Mouse (Mus musculus): ENCODE results near the gene Fpr1.
"Not testable (repeated sequence)": the region's sequence is repeated elsewhere in the genome, so short reads cannot be mapped to it uniquely, and the experiment has no call there.

Fpr1 gene

DNA sequence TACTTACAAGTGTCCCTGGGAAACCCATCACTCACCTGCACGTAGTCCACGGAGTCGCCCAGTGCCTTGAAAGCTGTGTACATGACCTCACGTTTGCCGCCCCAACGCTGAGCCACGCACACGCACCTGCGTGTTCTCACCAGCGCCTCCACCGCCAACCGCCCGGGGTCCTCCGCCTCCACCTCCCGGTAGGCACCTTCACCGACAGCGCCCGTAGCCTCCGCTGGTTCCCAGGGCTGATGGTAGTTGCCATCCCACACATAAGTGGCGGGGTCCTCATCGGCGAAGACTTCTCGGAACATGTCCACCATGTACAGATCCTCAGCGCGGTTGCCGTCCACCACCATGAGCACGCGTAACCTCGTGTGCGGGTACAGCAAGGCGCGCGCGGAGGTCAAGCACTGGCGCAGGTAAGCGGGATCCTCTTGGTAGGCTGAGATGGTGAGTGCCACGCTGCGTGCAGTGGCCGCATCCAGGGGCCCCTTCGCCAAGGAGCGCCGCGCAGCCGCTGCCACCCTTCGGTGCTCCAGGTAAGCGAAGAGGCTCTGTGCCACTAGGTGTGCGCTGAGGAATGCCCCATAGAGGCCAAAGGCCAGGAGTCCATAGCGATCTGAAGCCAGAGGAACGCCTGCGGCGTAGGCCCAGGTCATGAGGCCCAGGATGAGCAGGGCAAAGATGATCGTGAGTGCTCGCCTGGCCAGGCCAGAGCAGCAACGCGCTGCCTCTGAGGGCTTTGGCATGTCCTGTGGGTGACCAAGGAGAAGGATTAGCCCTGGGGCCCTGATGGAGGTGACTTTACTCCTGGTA lies 33.6 kb downstream of the Fpr1 start:
- no peak for DNase-seq (ENCODE audit: low read depth, low spot score)

DNA sequence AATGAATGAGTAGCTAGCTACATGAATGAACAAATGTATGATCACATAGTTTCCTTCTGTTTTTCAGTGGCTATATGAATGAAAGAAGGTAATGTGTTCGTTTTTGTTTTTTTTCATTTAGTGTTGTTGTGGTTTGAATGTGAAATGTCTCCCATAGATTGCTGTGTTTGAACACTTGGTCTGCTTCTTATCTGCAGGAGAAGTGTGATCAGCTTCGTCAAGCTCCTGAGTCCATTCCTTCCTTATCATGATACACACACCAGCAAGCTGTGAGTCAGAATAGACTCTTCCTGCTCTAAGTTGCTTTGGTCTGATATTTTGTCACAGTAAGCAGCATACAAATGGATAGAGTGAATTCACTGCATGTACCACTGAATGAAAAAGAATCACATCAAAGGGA lies 34.8 kb downstream of the Fpr1 start:
- no peak for DNase-seq (ENCODE audit: low read depth, low spot score)

DNA sequence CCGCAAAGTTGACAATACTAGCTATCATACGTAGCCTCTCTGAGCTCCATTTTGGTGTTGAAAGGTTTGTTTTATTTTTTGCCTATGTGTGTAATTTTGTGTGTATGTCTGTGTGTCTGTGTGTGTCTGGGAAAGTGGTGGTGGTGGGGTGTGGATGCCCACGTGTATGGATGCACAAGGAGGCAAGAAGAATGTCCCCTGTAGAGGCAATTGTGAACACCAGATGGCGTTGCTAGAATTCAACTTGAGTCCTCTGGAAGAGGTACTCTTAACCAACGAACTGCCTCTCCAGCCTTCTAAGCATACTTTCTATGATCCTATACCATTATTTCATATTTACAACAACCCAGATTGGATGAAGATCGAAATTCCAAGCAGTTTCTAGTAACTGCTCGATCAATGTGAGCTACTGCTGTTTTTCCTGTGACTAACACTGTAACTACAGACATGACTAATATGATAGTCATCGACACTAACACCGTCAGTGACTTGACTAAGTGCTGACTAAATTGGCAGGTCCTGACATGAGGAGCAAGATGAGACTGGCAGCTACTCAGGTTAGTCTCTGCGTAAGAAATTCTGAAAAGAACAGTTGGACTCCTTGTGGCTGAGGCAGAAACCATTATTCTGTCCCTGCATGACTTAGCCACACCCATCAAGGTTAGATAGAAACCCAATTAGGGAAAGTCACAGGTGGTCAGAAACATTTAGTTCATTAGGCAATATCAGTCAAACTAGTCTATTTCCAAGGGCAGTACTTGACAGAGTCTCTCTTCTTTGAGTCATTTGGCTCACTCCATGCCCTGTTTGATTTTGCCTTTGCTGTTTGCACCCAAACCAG lies 38.3 kb downstream of the Fpr1 start:
- no peak for DNase-seq (ENCODE audit: low read depth, low spot score)

DNA sequence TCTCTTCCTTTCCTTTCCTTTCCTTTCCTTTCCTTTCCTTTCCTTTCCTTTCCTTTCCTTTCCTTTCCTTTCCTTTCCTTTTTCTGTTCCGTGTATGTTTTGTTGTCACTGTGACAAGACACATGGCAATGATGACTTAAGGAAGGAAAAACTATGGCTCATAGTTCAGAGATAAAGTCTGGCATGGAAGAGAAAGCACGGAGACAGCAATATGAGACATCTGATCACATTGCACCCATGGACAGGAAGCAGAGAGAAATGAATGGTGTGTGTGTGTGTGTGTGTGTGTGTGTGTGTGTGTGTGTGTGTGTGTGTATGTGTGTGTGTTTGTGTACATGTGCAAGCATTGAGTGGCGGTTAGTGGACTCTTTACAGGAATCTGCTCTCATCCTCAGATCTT lies 39.1 kb downstream of the Fpr1 start:
- not testable (repeated sequence) for DNase-seq (ENCODE audit: low read depth, low spot score)

DNA sequence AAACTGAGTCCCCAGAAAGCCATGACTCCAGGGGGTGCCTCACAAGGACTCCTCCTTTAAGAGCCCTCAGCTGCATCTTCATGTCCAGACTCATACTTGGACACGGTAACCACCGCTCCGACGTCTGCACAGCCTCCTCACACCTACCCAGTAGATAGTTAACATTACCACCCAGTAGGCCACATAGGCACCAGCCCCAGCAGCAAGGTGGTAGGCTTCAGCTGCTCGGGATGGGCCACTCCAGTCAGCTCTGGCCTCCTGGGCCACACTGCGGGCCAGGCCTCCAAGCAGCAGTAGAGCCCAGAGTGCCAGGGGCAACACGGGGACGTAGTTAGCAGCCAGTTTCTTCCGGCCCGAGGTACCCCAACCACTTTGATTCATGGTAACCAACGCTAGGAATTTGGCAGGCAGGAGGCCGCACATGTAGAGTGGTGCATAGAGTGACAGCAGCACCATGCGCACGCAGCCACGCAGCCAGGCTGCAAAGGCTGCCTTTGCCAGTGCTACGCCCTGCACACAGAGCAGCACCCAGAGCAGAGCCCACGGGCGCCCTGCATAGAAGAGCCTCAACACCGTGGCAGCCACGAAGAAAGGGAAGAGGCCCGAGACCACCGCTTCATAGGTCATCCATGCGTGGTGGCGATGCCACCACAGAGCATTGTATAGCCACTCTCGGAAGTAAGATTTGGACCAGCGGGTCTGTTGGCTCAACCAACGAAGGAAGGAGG lies 40.0 kb downstream of the Fpr1 start:
- DNase-seq (ENCODE audit: low read depth, low spot score) = no peak

DNA sequence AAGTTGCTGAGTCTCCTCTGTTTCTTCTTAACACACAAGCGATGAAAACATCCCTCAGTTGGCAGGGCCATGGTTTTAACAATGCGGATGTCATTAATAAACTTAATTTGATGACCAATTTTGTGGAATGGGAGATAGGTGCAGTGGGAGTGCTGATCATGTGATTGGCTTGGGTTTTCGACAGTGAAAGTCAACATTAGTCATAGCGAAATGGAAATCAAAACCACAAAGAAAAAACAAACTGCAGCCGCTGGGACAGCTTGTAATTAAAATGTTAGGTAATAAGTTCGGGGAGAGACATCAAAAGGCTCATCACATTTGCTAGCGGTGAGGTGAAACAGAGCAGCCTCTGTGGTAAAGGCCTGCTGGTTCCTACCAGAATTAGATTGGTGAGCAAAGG lies 42.9 kb downstream of the Fpr1 start:
- no peak for DNase-seq (ENCODE audit: low read depth, low spot score)

DNA sequence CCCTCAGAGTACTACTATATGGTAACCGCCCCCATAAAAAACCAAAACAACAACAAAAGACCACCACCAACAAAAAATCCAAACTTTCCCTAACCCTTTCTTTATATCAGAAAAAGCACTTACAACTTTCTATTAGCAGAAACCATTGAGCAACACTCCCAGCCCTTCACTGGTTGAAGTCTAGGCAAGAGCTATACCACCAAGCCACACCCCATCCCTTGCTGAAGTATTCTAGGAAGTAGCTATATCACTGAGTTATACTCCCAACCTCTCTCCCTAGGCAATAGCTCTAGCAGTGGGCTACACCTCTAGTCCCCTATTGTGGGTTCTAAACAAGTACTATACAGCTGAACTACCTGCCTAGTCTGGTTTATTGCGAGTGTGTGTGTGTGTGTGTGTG lies 44.5 kb downstream of the Fpr1 start:
- DNase-seq (ENCODE audit: low read depth, low spot score) = no peak

DNA sequence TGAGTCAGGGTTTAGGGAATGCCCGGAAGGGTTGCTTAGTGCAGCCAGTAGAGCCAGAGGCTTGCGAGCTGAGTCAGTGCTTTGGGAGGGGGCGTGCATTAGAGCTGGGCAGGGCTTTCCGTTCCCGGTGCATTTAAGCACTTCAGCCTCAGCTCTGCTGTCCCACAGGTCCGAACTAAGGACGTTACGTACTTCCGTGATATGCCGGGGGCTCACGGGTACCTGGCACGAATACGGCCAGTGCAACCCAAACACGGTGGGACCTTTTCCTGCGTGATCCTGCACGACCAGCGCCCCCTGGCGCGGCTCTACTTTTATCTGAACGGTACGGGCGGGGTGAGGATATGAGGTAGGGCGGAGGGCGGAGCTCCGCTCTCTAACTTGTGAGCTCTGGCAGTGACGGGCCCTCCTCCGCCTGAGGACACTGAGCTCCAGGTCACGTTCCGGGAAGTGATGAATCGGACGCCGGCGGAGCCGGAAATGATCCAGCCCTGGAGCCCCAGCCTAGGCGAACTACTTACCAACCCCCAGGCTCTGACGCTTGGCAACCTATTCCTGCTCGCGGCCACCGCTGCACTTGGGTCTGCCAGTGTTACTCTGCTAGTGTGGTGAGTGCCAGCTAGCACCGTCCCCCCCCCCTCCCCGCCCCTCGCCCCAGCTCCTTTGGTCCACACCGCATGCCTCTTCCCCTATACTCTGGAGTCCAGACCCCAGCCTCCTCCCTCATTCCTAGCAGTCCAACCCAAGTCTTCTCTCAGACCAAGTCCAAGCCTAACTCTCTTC lies 45.6 kb downstream of the Fpr1 start:
- peak; percentile 87 for DNase-seq (ENCODE audit: low read depth, low spot score)

DNA sequence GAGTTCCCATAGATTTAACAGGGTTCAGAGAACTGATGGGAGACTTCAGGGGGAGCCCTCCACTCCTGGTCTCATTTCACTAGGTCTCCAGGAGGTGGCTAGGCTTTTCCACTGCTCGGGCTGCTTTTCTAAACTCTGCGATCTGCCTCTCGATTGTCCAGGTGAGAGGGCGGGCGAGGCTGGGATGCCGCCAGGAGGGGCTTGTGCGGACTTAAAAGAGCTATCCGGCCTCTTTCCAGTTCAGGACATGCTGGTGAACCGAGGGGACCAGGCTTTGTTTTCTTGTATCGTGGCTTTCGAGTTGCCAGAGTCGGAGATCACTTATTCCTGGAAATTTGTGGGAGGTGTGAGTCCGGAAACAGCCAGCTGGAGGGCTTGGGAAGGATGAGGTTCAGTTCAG lies 46.3 kb downstream of the Fpr1 start:
- DNase-seq (ENCODE audit: low read depth, low spot score) = no peak

DNA sequence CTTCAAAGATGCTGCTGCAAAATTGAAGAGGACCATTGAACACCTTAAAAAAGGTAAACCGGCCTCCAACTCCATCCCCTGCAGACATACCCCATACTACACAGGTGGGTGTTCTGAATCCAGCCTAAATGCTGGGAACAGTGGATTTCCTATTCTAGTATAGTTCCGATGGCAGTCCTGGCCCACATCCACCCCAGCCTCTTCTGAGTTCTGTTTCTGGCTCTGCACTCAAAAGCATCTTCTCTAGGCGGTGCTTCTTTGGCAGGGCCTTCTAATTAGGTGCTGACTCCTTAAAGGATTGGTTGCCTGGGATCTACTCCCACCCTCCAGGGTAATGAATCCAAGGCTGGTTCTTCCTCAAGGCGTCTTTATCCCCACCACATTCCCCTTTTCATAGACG lies 47.6 kb downstream of the Fpr1 start:
- DNase-seq (ENCODE audit: low read depth, low spot score) = no peak

DNA sequence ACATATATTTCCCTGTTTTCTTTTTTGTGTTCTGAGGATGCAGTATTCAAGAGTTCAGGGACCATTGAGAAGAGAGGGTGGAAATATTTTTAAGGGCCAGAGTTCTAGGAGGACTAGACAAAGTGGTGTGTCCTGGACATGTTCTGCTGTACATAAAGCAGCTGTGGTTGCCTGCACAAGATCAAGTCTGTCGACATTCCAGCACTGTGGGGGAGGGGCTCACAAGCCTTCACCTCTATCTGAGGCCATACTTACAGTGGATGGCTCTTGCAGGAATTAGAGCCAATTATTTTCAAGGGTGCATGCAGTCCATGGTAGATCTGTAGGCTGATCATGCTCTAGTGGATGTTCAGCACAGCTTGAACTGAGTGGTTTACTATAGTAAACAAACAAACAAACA lies 48.8 kb downstream of the Fpr1 start:
- no peak for DNase-seq (ENCODE audit: low read depth, low spot score)

DNA sequence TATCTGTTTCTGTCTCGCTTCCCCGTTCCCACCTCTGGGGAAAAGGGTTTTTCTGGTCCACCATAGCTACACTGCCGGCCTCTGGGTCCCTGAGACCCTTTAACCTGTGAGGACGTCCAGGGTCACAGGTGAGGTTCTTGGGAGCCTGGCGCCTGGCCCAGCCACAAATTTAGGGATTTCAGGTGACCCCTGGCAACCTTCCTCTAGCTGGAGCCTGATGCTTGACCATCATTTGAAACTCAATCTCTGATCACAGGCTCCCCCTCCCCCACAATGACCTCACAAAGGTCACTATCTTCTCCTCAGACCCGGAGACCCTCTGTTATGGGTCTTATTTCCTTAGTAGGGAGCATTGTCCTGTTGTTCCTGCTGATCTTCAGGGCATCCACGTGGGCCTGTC lies 53.0 kb downstream of the Fpr1 start:
- no peak for DNase-seq (ENCODE audit: low read depth, low spot score)

DNA sequence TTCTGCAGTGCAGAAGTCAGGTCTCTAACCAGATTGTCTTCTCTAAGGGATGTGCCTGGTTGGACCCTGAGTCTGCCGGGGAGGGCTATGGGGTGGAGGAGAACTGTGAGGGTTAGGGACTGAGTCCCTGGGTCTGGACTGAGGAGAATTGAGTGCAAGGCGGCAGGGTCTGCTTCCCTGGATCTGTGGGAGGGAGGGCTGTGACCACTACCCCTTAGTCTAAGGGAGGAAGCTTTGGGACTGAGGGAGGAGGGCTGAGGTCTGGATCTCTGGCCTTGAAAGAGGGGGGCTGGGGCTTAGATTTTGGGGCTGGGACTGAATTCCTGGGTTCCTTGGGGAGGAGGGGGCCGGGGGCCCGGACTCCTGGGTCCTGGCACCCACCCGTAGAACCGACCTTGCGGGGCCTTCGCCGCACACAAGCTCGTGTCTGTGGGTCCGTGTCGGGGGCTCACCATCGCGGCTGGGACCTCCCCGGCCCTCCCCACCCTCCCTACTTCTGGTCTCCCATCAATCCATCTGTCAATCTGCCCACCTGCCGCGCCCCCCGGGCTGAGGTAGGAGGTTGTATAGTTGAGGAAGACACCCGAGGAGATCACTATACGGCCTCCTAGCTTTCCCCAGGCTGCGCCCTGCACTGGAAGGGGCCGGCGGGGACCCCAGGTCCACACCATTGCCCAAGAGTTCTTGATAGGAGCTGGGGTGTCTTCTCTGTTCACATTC lies 53.8 kb downstream of the Fpr1 start:
- DNase-seq (ENCODE audit: low read depth, low spot score) = no peak

DNA sequence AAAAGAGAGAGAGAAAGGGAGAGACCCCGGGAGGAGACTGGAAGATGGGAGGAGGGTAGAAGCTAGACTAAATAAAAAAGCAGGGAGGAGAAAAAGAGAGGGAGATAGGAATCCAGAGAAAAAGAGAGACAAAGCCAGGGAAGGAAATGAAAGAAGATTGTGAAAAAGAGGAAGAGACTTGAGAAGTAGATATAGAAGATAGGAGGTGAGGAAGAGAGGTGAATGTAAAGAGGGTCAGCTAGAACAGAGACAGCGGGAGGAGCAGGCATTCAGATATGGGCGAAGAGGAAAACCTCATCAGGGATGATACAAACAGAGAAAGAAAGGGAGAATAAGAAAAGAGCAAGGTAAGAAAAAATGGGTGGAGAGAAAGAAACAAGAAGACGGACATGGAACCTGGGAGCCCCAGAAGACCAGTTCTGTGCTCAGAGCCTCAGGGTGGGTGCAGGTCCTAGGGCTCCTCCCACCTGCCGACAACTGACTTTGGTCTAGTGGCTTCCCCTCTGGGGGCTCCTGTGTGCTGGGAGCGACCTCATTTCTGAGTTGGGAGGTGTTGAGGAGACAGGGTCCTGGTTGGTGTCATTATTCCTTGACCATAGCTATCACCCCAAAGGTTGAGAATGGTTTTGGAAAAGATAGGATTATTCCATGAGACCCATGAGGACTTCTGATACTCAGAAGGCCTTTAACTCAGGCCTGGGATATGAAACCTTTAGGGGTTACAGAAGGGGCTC lies 54.5 kb downstream of the Fpr1 start:
- DNase-seq (ENCODE audit: low read depth, low spot score) = no peak

DNA sequence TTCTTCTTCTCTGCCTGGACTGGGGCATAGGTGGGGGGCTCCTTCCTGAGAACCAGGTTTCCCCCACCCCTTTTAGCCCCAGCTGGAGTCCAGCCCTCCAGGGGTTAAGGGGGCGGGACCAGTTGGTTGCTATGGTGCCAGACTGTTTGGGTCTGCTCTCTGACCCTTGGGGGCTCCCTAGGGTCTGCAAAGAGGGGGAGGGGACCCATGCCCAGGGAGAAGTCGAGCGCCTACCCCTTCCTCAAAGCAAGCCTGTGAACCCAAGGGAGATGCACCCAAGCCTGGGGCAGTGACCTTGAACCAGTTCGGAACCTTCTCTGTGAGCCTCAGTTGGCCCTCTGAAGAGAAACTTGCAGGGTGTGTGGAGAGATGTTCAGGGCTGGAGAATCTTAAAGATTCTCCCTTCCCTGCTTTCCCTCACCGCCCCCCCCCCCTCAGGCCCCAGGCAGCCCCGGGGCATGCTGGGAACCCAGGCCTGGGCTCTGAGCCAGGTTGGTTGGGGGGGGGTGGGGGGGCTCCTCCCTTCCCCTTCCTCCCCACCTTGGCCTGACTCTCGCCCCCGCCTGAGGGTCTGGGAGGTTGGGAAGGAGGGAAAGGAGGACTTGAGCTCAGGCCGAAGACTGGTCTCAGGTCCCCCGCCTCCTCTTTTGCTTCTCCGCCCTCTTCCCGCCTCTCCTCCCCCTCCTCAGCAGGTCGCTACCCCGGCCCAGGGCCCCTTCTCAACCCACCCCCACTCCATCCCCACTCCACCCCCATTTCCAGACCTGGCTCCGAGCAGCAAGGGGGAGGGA lies 55.4 kb downstream of the Fpr1 start:
- no peak for DNase-seq (ENCODE audit: low read depth, low spot score)

DNA sequence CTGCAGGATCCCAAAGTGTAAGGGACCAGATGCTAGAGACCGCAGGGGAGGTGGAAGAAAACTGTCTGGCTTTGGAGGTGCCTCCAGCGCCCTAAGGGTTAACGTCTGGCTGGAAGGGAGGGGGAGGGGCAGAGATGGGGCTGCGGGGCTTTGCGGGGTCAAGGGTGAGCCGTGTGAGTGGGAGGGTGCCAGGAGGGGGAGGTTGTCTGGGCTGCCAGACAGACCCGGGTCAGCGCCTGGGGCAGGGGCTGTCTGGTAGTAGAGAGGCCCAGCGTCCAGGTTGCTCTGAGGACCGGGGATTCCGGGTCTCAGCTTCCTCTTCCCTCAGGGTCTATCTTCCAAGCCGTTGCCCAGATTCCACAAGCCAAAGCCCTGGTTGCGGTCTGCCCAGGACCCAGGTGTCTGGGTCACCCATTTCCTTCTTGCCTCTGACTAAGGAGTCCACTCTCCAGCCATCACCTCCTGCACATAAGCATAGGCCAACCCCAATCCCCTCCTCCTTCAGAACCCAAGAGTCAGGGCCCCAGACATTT lies 56.0 kb downstream of the Fpr1 start:
- DNase-seq (ENCODE audit: low read depth, low spot score) = no peak

DNA sequence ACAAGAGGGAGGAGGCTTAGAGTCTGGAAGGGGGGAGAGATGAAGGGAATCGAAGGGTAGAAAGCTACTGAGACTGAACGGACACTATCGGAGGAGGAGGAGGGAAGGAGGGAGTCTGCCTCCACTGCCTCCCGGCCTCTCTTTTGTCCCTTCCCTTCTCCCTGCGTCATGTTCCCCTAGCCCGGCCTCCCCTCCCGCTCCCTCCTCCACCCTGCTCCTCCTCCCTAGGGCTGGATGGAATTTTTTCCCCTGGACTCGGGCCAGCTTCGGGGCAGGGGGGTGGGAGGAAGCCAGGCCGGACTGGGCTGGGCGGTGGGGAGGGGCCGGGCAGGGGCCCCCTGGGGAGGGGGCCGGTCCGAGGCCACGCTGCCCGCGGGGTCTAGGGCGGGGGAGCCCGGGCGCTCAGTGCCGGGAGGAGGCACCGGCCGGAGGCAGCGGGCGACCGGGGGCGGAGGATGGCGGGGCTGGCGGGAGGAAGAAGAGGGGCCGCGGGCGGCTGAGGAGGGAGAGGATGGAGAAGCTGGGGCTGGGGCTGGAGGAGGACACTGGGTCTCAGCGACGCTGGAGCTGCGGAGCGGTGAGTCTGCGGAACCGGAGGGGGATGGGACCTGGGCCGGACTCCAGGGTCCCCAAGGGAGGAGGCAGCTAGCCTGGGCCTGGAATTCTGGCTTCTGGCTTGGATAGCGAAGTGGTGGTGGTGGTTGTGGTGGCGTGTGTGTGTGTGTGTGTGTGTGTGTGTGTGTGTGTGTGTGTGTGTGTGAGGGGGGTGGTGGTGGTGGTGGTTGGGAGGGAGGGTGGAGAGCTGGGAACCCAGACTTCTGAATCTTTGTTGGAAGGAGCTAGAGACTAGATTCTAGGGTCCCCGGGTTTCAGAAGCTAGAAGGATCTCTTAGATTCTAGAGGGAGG lies 56.7 kb downstream of the Fpr1 start, which contains the start of gene Spaca6:
Gene Spaca6, plus strand, starts transcription at position 408 of the 907 bp plus-strand sequence.
- no peak for DNase-seq (ENCODE audit: low read depth, low spot score)
